Mouse (Mus musculus) monocyte, adult 59 days (primary cell): ENCODE data around the gene C87499. TPM values are rescaled to one million over a fixed set of nuclear protein-coding genes. Genes with fewer than 3 reads are reported as not detected.

ENCODE experiments used
- total RNA-seq, 2 experiments: library from RNA; stranded (reverse); gene quantifications; one replicate each; pipeline ENCODE4 v1.2.4; 2023

The C87499 gene
- not detected for total RNA-seq

DNA sequence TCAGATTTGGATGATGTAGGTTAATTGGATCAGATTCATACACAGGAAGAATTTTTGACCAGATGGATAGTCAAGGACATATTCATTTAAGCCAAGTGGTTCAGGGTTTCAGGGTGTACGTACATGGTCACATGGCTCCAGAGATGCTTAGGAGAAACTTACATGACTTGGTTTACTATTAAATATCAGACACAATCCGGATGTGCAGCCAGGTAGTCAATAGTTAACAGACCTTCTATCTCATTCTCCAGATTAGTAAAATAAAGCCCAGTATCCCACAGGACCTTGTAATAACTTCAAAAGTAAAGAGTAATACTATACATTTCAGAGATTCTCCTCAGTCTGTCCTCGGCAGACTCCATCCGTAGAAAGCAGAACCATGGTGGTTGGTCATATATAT, at the start of gene C87499:
Gene C87499, minus strand, starts transcription at position 101 of the 400 bp plus-strand sequence.

DNA sequence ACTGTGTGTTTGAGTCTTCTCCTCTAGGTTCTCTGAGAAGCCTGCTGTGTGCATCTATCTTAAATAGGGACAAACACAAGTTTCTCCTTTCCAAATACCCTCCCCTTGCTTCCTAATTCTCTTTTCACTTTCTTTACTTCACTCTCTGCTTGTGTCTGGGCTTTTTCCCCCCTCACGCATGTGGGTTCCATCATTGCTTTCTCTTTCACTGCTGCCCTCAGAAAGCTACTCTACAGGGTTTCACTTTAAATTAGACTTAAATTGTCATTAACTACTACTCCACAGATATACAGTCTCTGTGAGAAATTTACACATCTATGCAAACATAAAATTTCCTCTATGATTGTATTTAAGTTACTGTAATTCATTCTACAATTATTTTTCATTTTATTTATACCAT, 49.6 kb upstream of the C87499 start, which contains the start of gene Ifna2:
Gene Ifna2, minus strand, starts transcription at position 101 of the 400 bp plus-strand sequence.

DNA sequence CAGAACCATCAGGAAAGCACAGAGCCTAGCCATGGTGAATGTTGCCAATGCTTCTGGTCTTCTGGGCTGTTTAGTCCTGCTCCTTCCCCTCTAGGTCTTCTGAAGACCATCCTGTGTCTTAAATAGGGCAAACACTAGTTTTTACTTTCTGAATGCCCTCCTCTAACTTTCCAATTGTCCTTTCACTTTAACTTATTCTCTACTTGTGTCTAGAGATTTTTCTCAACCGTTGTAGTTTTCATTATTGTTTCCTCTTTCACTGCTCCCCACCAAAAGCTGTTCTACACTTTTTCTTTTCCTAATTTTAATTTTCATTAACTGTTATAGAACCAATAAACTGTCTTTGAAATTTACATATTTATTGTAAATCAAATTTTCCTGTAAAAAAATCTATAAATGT, 42.6 kb upstream of the C87499 start, which contains the start of gene Ifna16:
Gene Ifna16, minus strand, starts transcription at position 101 of the 400 bp plus-strand sequence.

DNA sequence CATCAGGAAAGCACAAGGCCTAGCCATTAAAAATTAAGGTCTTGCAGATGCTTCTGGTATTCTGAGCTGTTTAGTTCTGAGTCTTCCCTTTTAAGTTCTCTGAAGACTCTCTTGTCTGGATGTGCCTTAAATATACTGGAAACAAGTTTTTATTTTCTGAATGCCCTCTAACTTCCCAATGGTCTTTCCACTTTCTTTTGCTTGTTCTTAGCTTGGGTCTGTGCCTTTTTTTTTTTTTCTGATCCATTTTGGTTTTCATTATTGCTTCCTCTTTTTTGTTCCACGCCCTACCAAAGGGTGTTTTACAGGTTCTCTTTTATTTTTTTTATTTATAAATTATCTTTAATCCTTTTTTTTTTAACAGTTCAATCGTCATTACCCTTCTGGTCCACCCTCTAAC, 10.1 kb upstream of the C87499 start, which contains the start of gene Ifna13:
Gene Ifna13, minus strand, starts transcription at position 101 of the 400 bp plus-strand sequence.

DNA sequence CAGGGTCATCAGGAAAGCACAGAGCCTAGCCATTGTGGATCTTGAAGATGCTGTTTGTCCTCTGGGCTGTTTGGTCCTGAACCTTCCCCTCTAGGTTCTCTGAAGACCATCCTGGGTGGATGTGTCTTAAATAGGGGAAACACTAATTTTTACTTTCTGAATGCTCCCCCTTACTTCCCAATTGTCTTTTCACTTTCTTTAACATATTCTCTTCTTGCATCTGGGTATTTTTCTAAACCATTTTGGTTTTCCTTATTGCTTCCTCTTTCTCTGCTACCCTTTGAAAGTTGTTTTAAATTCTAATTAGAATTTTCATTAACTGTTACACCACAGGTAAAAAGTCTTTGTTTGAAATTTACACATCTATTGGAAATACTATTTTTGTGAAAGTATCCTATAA, 30.9 kb downstream of the C87499 start, which contains the start of gene Ifna12:
Gene Ifna12, minus strand, starts transcription at position 101 of the 400 bp plus-strand sequence.

DNA sequence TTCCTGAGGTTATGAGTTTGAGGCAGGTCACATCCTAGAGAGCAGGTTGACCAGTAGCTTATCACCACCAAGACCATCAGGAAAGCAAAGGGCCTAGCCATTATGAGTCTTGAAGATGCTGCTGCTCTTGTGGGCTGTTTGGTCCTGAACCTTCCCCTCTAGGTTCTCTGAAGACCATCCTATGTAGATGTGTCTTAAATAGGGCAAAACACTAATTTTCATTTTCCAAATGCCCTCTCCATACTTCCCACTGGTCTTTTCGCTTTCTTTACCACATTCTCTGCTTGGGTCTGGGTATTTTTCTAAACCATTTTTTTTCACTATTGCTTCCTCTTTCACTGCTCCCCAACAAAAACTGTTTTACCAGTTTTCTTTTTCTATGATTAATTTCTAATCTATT, 41.9 kb downstream of the C87499 start, which contains the start of gene Ifna9:
Gene Ifna9, minus strand, starts transcription at position 101 of the 400 bp plus-strand sequence.

Other genes starting within 250 kb of the C87499 start
- gene Hacd4, start 195.5 kb downstream of the C87499 start, total RNA-seq = 10 to 100 TPM; 46.7 to 55.0 TPM
- not detected for gene Ifnb1, start 111.6 kb downstream of the C87499 start, total RNA-seq
- gene Ifna15, start 76.2 kb downstream of the C87499 start, total RNA-seq = not detected
- gene Ifna14, start 62.6 kb downstream of the C87499 start, total RNA-seq = not detected
- gene Ifna9, start 42.0 kb downstream of the C87499 start, total RNA-seq = not detected
- gene Ifna12, start 31.0 kb downstream of the C87499 start, total RNA-seq = not detected
- not detected for gene Ifna13, start 10.0 kb upstream of the C87499 start, total RNA-seq
- not detected for gene Ifna16, start 42.5 kb upstream of the C87499 start, total RNA-seq
- not detected for gene Ifna2, start 49.5 kb upstream of the C87499 start, total RNA-seq
- not detected for gene Ifnab, start 56.9 kb upstream of the C87499 start, total RNA-seq
- 1 to 10 TPM in 1 of 2 experiments, not detected in 1; 1.6 TPM for gene Gm26566, start 87.4 kb upstream of the C87499 start, total RNA-seq
- 10 to 100 TPM; 72.7 to 83.4 TPM for gene Klhl9, start 88.1 kb upstream of the C87499 start, total RNA-seq
- not detected for gene Gm13271, start 120.5 kb upstream of the C87499 start, total RNA-seq
- not detected for gene Gm13283, start 125.7 kb upstream of the C87499 start, total RNA-seq
- gene Gm13290, start 139.4 kb upstream of the C87499 start, total RNA-seq = not detected
- gene Gm13289, start 142.5 kb upstream of the C87499 start, total RNA-seq = not detected
- not detected for gene Gm13272, start 145.4 kb upstream of the C87499 start, total RNA-seq
- gene Ifnz, start 147.7 kb upstream of the C87499 start, total RNA-seq = not detected
- not detected for gene Gm13276, start 151.3 kb upstream of the C87499 start, total RNA-seq
- gene Gm13277, start 154.2 kb upstream of the C87499 start, total RNA-seq = not detected
- not detected for gene Gm13278, start 157.1 kb upstream of the C87499 start, total RNA-seq
- gene Gm13275, start 160.1 kb upstream of the C87499 start, total RNA-seq = not detected
- gene Gm13279, start 163.0 kb upstream of the C87499 start, total RNA-seq = not detected
- gene Gm13285, start 165.3 kb upstream of the C87499 start, total RNA-seq = under 1 TPM; 0.42 to 0.91 TPM
- gene Gm13287, start 168.8 kb upstream of the C87499 start, total RNA-seq = not detected
- not detected for gene Gm13288, start 171.1 kb upstream of the C87499 start, total RNA-seq
- not detected for gene Ifna7, start 181.8 kb upstream of the C87499 start, total RNA-seq
- gene Ifna11, start 185.5 kb upstream of the C87499 start, total RNA-seq = not detected
- not detected for gene Ifna6, start 193.0 kb upstream of the C87499 start, total RNA-seq
- not detected for gene Ifna5, start 201.1 kb upstream of the C87499 start, total RNA-seq
- gene Ifna4, start 207.4 kb upstream of the C87499 start, total RNA-seq = not detected
- gene Ifna1, start 215.7 kb upstream of the C87499 start, total RNA-seq = not detected
- gene Ifne, start 245.8 kb upstream of the C87499 start, total RNA-seq = not detected